Mouse (Mus musculus): ENCODE measurements around the gene Ppp1r12a. TPM values are rescaled to one million over a fixed set of nuclear protein-coding genes. Genes with fewer than 3 reads are reported as not detected.

Gene Ppp1r12a
- polyA plus RNA-seq, 1 experiment from 2014 or later = 82.9 TPM

DNA sequence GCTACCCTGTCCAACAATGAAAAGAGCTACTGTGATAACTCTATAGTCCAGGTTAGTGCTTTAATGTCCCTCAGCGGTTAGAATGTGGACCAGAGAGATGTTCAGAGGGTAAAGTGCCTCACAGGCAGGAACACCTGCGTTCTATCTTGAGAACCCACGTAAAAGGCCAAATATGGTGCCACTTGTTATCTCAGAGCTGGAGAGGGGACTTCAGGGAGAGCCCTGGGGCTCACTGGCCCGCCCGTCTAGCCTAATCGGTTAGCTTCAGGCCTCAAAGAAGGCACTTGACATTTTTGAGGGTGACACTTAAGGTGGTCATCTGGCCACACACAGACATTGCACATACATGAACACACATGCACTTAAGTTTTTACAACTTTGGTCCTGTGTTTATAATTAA, 120.4 kb downstream of the Ppp1r12a start:
- Histone ChIP-seq H3K4me2 (replicated peaks; ENCODE audit: low read depth, low read length) (no peak overlapping the region), H3K4me1 (ENCODE audit: insufficient read depth, low read depth, low read length) (no peaks in the 10 kb centered on the region), H3K27me3 (replicated peaks; ENCODE audit: insufficient read depth, low read length) (no peaks in the 10 kb centered on the region), H3K27ac (ENCODE audit: low read length) (no peak overlapping the region), H3K4me3 (ENCODE audit: low read depth, low read length) (no peak overlapping the region), H3K9ac (replicated peaks; ENCODE audit: low read depth) (no peak overlapping the region), H3K9me3 (ENCODE audit: low read length) (no peaks in the 10 kb centered on the region), H3K36me3 (ENCODE audit: insufficient read depth, low read length) (peaks cover 12% of the 10 kb centered on the region; the same call in 1 of the 2 replicates)
- WGBS = 72% methylated on average over 6 of the region's 6 CpGs
- no peak for TF ChIP-seq CTCF (IDR thresholded peaks at IDR 0.05)
- TF ChIP-seq EP300 (IDR thresholded peaks at IDR 0.05) = no peak
- no peak for DNase-seq (ENCODE audit: low spot score)
- ATAC-seq = peak; percentile 67

DNA sequence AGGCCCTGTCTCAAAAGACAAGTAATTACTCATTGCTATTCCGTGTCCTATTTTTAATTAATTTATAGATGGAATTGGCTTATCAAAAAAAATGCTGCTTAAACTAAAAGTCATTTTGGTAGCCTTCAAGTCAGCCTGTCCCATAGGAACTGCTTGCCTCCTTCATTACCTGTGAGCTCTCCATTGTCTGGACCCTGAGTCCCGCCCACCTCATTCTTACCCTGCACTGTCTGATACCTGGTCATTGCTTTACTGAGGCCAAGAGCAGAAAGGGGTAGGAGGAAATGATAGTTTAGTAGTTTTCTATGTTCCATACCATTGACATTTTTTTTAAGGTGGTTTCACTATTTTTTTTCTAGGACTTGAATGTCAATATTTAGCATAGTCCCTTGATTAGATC, 121.4 kb downstream of the Ppp1r12a start:
- 90% methylated on average over 2 of the region's 2 CpGs for WGBS
- ATAC-seq (no peak), DNase-seq (ENCODE audit: low spot score) (no peak)

DNA sequence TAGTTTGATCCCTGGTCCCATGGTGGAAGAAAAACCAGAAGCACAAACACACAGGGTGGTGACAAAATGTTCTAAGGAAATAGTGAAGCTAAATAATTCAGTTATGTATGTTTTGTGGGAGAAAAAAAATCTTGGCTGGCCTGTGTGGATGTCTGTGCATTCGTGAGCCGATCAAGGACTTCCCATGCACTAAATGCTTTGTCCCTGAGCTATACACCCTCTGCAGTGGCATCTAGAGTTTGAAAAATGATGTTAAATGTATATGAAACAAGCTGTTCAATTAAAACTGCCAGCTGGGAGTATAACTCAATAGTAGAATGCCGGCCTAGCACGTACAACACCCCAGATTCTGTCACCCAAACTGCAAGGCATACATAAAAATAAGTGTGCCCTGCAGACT, 121.8 kb downstream of the Ppp1r12a start:
- ATAC-seq (no peak), DNase-seq (ENCODE audit: low spot score) (no peak)
- peaks cover 12% of the 10 kb centered on the region; the same call in 1 of the 2 replicates for H3K36me3 ChIP-seq (ENCODE audit: insufficient read depth, low read length)
- TF ChIP-seq EP300 (IDR thresholded peaks at IDR 0.05) = no peak
- no peak for TF ChIP-seq CTCF (IDR thresholded peaks at IDR 0.05)
- H3K9ac ChIP-seq (replicated peaks; ENCODE audit: low read depth) = no peak overlapping the region
- no peak overlapping the region for H3K4me3 ChIP-seq (ENCODE audit: low read depth, low read length)
- H3K9me3 ChIP-seq (ENCODE audit: low read length) = no peaks in the 10 kb centered on the region
- no peak overlapping the region for H3K4me2 ChIP-seq (replicated peaks; ENCODE audit: low read depth, low read length)
- no peaks in the 10 kb centered on the region for H3K27me3 ChIP-seq (replicated peaks; ENCODE audit: insufficient read depth, low read length)
- H3K27ac ChIP-seq (ENCODE audit: low read length) = no peak overlapping the region
- 59% methylated on average over 4 of the region's 4 CpGs for WGBS
- H3K4me1 ChIP-seq (ENCODE audit: insufficient read depth, low read depth, low read length) = no peaks in the 10 kb centered on the region

More for the DNA sequence above, 121.4 kb downstream of the Ppp1r12a start:
- H3K9ac ChIP-seq (replicated peaks; ENCODE audit: low read depth) = no peak overlapping the region
- H3K27ac ChIP-seq (ENCODE audit: low read length) = no peak overlapping the region
- H3K27me3 ChIP-seq (replicated peaks; ENCODE audit: insufficient read depth, low read length) = no peaks in the 10 kb centered on the region
- H3K9me3 ChIP-seq (ENCODE audit: low read length) = no peaks in the 10 kb centered on the region
- no peaks in the 10 kb centered on the region for H3K4me1 ChIP-seq (ENCODE audit: insufficient read depth, low read depth, low read length)
- TF ChIP-seq EP300 (IDR thresholded peaks at IDR 0.05) (no peak), CTCF (IDR thresholded peaks at IDR 0.05) (no peak)
- H3K4me3 ChIP-seq (ENCODE audit: low read depth, low read length) = no peak overlapping the region
- peaks cover 12% of the 10 kb centered on the region; the same call in 1 of the 2 replicates for H3K36me3 ChIP-seq (ENCODE audit: insufficient read depth, low read length)
- H3K4me2 ChIP-seq (replicated peaks; ENCODE audit: low read depth, low read length) = no peak overlapping the region

DNA sequence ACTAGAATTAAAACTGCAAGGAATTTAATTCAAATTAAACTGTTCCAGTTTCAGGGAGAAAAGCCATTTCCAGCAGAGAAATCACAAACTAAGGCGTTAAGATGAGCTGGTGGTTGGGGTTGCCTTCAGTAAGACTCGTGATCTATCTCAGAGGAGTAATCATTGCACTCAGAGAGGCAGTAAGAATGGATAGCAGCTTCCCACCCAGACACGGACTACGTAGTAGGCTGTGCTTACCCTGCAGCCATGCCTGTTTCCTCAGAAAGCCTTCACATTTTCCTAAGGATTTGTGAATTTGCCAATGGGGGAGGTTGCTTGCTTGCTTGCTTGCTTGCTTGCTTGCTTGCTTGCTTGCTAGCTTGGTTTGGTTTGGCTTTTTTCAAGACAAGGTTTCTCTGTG, 122.5 kb downstream of the Ppp1r12a start:
- no peaks in the 10 kb centered on the region for H3K4me1 ChIP-seq (ENCODE audit: insufficient read depth, low read depth, low read length)
- H3K9me3 ChIP-seq (ENCODE audit: low read length) = no peaks in the 10 kb centered on the region
- ATAC-seq (no peak), DNase-seq (ENCODE audit: low spot score) (no peak)
- no peak overlapping the region for H3K4me3 ChIP-seq (ENCODE audit: low read depth, low read length)
- H3K27me3 ChIP-seq (replicated peaks; ENCODE audit: insufficient read depth, low read length) = no peaks in the 10 kb centered on the region
- no peak overlapping the region for H3K9ac ChIP-seq (replicated peaks; ENCODE audit: low read depth)
- H3K27ac ChIP-seq (ENCODE audit: low read length) = no peak overlapping the region
- WGBS = 83% methylated on average over 4 of the region's 4 CpGs
- TF ChIP-seq EP300 (IDR thresholded peaks at IDR 0.05) (no peak), CTCF (IDR thresholded peaks at IDR 0.05) (no peak)
- H3K4me2 ChIP-seq (replicated peaks; ENCODE audit: low read depth, low read length) = no peak overlapping the region
- H3K36me3 ChIP-seq (ENCODE audit: insufficient read depth, low read length) = peaks cover 12% of the 10 kb centered on the region; the same call in 1 of the 2 replicates

DNA sequence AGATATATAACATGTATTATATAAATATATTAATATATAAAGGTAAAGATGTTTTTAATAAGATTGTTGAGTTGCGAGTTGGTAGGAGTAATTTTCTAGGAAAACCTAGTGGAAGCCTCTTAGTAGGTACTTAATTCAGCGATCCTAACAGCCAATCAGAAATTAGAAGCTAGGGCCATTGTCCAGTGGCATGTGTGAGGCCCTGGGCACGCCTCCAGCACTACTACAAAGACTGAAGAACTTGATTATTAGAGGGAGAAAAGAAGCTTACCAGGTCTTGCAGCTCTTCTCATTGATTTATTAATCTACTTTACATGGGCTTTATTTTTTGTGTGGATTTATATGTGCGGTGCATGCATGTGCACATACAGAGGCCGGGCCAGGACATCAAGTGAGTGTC, 123.0 kb downstream of the Ppp1r12a start:
- Histone ChIP-seq H3K27me3 (replicated peaks; ENCODE audit: insufficient read depth, low read length) (no peaks in the 10 kb centered on the region), H3K27ac (ENCODE audit: low read length) (no peak overlapping the region), H3K4me2 (replicated peaks; ENCODE audit: low read depth, low read length) (no peak overlapping the region), H3K9ac (replicated peaks; ENCODE audit: low read depth) (no peak overlapping the region), H3K36me3 (ENCODE audit: insufficient read depth, low read length) (peaks cover 9% of the 10 kb centered on the region; the same call in 1 of the 2 replicates), H3K4me3 (ENCODE audit: low read depth, low read length) (no peak overlapping the region), H3K9me3 (ENCODE audit: low read length) (no peaks in the 10 kb centered on the region), H3K4me1 (ENCODE audit: insufficient read depth, low read depth, low read length) (no peaks in the 10 kb centered on the region)
- WGBS = 95% methylated on average over 5 of the region's 5 CpGs
- DNase-seq (ENCODE audit: low spot score) (no peak), ATAC-seq (no peak)
- TF ChIP-seq CTCF (IDR thresholded peaks at IDR 0.05) (no peak), EP300 (IDR thresholded peaks at IDR 0.05) (no peak)

DNA sequence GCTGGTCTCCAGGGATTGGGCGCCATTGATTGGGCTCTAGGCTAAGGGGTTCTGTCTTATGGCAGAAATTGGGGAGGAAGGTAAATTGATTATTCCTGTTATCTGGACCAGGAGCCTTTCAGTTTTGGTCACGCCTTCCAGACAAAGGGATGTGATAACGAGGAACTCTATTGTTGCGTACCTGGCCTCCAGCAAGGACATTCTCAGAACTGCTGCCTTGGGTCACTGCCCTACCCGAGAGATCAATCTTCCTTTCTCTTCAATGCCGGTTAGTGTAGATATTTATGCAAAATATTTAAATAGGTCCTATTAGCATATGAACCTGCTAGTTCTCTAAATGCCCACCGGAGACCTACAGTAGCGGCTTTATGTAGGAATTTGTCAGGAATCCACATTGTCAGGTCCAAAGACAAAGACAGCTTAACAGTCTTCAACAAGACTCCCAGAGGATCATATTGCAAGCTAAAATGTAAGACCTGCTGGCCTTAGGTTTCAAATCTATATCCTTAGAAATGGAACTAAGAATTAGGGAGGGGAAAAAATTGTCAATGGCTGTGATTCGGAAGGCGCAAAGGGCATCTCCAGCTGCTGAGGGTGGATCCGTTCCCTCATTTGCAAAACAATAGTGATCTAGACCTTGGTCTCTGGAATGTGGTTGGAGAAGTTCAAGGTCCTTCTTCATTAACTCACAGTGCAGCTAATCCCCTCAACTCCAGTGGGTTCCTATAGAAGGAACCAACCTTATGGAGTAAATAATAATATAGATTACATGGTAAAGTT, 124.9 kb downstream of the Ppp1r12a start:
- no peak overlapping the region for H3K27ac ChIP-seq (ENCODE audit: low read length)
- no peak overlapping the region for H3K4me2 ChIP-seq (replicated peaks; ENCODE audit: low read depth, low read length)
- ATAC-seq = no peak
- no peaks in the 10 kb centered on the region for H3K4me1 ChIP-seq (ENCODE audit: insufficient read depth, low read depth, low read length)
- no peaks in the 10 kb centered on the region for H3K9me3 ChIP-seq (ENCODE audit: low read length)
- TF ChIP-seq CTCF (IDR thresholded peaks at IDR 0.05) (no peak), EP300 (IDR thresholded peaks at IDR 0.05) (no peak)
- no peak overlapping the region for H3K4me3 ChIP-seq (ENCODE audit: low read depth, low read length)
- no peak overlapping the region for H3K9ac ChIP-seq (replicated peaks; ENCODE audit: low read depth)
- H3K36me3 ChIP-seq (ENCODE audit: insufficient read depth, low read length) = no peaks in the 10 kb centered on the region
- 85% methylated on average over 11 of the region's 11 CpGs for WGBS
- H3K27me3 ChIP-seq (replicated peaks; ENCODE audit: insufficient read depth, low read length) = no peaks in the 10 kb centered on the region
- DNase-seq (ENCODE audit: low spot score) = no peak
